ENCODE assay signal across 25 mouse cellular contexts in the genomic region with DNA sequence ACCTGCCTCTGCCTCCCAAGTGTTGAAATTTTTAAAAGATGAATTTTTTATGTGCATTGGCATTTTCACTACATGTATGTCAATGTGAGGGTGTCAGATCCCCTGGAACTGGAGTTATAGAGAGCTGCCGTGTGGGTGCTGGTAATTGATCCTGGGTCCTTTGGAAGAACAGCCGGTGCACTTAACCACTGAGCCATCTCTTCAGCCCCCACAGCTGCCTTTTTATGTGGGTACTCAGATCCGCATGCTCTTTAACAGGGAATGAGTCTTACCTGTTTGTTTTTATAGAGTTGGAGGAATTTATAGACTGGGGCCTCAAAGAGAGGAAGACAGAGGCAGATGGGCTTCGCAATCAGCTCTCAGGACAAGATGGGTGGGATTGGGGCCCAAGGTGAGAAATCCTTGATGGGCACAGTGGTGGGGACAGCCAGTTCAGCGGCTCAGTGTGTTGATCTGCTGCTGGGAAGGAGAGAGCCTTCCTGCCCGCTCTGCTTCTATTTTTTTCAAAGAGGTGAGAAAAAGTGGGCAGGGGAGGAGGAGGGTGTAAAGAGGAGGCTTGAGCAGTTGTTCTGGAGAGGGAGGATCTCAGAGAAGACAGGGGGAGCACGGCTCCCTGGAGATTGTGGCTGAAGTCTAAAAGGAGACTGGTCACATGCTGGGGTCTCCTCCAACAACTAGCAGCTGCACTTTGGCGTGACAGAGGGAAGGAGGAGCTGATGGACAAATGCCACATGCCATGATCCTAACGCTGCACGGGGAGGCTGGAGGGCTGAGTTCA. TPM values are rescaled to one million over a fixed set of nuclear protein-coding genes. Genes with fewer than 3 reads are reported as not detected.
DNase-seq lines count a peak whose midpoint lies in the region; ATAC-seq and TF ChIP-seq lines count a peak whose summit lies in the region.
"Had no signal": no experiment of that assay in that cellular context is flagged by ENCODE, and none has a peak within 500 bp of the region (broad histone marks: within the 10 kb centered on the region; RNA-seq: fewer than 3 reads in every experiment).

No protein-coding gene starts in this region.

- TF ChIP-seq CTCF in lung, postnatal 0 days (IDR thresholded peaks at IDR 0.05), result no peak

- ATAC-seq in frontal cortex, adult (ENCODE audit: low TSS enrichment), result peak; percentile 85
- no peak for ATAC-seq in hindbrain, embryonic 14.5 days (ENCODE audit: low FRiP score)
- peak; percentile 38 for ATAC-seq in lung, postnatal 0 days
- ATAC-seq: inflammation-experienced regulatory T-cells, adult 6 months; liver, postnatal 0 days had no signal

- WGBS in hindbrain, embryonic 10.5 days, result 64% methylated on average over 10 of the region's 10 CpGs
- 66% methylated on average over 10 of the region's 10 CpGs for WGBS in hindbrain, embryonic 14.5 days
- WGBS in lung, postnatal 0 days, result 32% methylated on average over 10 of the region's 10 CpGs

- H3K27me3 ChIP-seq in hindbrain, embryonic 10.5 days (ENCODE audit: insufficient read depth, poor library complexity, severe bottlenecking), result no peaks in the 10 kb centered on the region
- no peaks in the 10 kb centered on the region for H3K27me3 ChIP-seq in hindbrain, embryonic 14.5 days (ENCODE audit: control insufficient read depth, insufficient read depth, low read length)
- H3K27me3 ChIP-seq in lung, postnatal 0 days (replicated peaks; ENCODE audit: insufficient read depth, low read length), result no peaks in the 10 kb centered on the region
- H3K27me3 ChIP-seq: hindbrain, embryonic 12.5 days; megakaryocyte, embryonic 14.5 days had no signal

- no peak overlapping the region for H3K4me2 ChIP-seq in hindbrain, embryonic 14.5 days (replicated peaks)
- no peak overlapping the region for H3K4me2 ChIP-seq in lung, postnatal 0 days (replicated peaks; ENCODE audit: low read depth, low read length)
- H3K4me2 ChIP-seq: hindbrain, embryonic 12.5 days had no signal

- intact Hi-C loops in left cerebral cortex, postnatal 36 days (cut with DNase I), result loop anchor here (2.0 kb wide), 1 partner anchor 24 kb away; no protein-coding TSS in a partner anchor

- H3K4me1 ChIP-seq in hindbrain, embryonic 10.5 days (replicated peaks), result peaks cover 5% of the 10 kb centered on the region; the same call in 1 of the 2 replicates
- H3K4me1 ChIP-seq in hindbrain, embryonic 14.5 days (replicated peaks; ENCODE audit: control insufficient read depth, insufficient read depth, low read length), result no peaks in the 10 kb centered on the region
- H3K4me1 ChIP-seq in lung, postnatal 0 days (ENCODE audit: insufficient read depth, low read depth, low read length), result no peaks in the 10 kb centered on the region
- H3K4me1 ChIP-seq: hindbrain, embryonic 12.5 days had no signal

- H3K9me3 ChIP-seq in hindbrain, embryonic 10.5 days, result no peaks in the 10 kb centered on the region
- H3K9me3 ChIP-seq in hindbrain, embryonic 14.5 days (ENCODE audit: control insufficient read depth, low read length), result no peaks in the 10 kb centered on the region
- H3K9me3 ChIP-seq in lung, postnatal 0 days (ENCODE audit: low read length), result no peaks in the 10 kb centered on the region
- H3K9me3 ChIP-seq: G1E; hindbrain, embryonic 12.5 days; megakaryocyte, embryonic 14.5 days had no signal

- DNase-seq in frontal cortex, postnatal 10 days (ENCODE audit: low spot score in 2 of 2), result no peak
- no peak for DNase-seq in hindbrain, embryonic 10.5 days (ENCODE audit: low spot score)
- DNase-seq in hindbrain, embryonic 14.5 days (ENCODE audit: low spot score), result no peak
- DNase-seq in lung, postnatal 0 days (ENCODE audit: low spot score), result peak; percentile 39
- DNase-seq in lung, postnatal 25 days (ENCODE audit: low spot score), result no peak
- DNase-seq in left cerebral cortex, postnatal 36 days (ENCODE audit: low spot score in 2 of 2), result peak; percentile 53 to 72
- no peak for DNase-seq in T-cell, adult 2 months (ENCODE audit: low spot score)
- DNase-seq: adrenal gland, postnatal 25 days; cerebellum, adult 11-12 months; cerebellum, postnatal 36 days; heart, postnatal 10 days; kidney, adult 2 months; kidney, postnatal 10 days; layer of hippocampus, postnatal 36 days; liver, postnatal 0 days; midbrain, embryonic 14.5 days; thymus, postnatal 14 days had no signal

- H3K27ac ChIP-seq in hindbrain, embryonic 10.5 days, result 0 out of 2 replicates have a peak overlapping the region, but pooled peaks have one; percentile 45
- no peak overlapping the region for H3K27ac ChIP-seq in hindbrain, embryonic 14.5 days
- no peak overlapping the region for H3K27ac ChIP-seq in lung, postnatal 0 days (ENCODE audit: low read length)
- H3K27ac ChIP-seq: hindbrain, embryonic 12.5 days had no signal

- H3K36me3 ChIP-seq in hindbrain, embryonic 10.5 days, result peaks cover 16% of the 10 kb centered on the region
- peaks cover 19% of the 10 kb centered on the region for H3K36me3 ChIP-seq in hindbrain, embryonic 14.5 days (replicated peaks; ENCODE audit: control insufficient read depth, insufficient read depth)
- peaks cover 9% of the 10 kb centered on the region for H3K36me3 ChIP-seq in lung, postnatal 0 days (ENCODE audit: insufficient read depth, low read length)

- no peak for TF ChIP-seq EP300 in lung, postnatal 0 days (IDR thresholded peaks at IDR 0.05)

- no peak overlapping the region for H3K9ac ChIP-seq in hindbrain, embryonic 14.5 days
- H3K9ac ChIP-seq in lung, postnatal 0 days (replicated peaks; ENCODE audit: low read depth), result no peak overlapping the region
- H3K9ac ChIP-seq: hindbrain, embryonic 12.5 days; liver, postnatal 0 days had no signal

- no peak overlapping the region for H3K4me3 ChIP-seq in hindbrain, embryonic 10.5 days
- no peak overlapping the region for H3K4me3 ChIP-seq in hindbrain, embryonic 14.5 days (replicated peaks; ENCODE audit: low read length)
- H3K4me3 ChIP-seq in lung, postnatal 0 days (ENCODE audit: low read depth, low read length), result no peak overlapping the region
- H3K4me3 ChIP-seq: hindbrain, embryonic 12.5 days; megakaryocyte, embryonic 14.5 days had no signal

RNA-seq across cellular contexts. Expression of gene Cdiptos, which starts 9.0 kb away (rescaled TPM):
- 0.63 and 1.0 TPM in 2 replicates for polyA plus RNA-seq in hindbrain, embryonic 10.5 days (2016; fragmentation: Nextera tagmentation; extraction: Ambion mirVana)
- 0.98 and 1.0 TPM in 2 replicates for polyA plus RNA-seq in hindbrain, embryonic 14.5 days (2014; fragmentation: Nextera tagmentation; extraction: Ambion mirVana)
- polyA plus RNA-seq in lung, postnatal 0 days (2015; fragmentation: Nextera tagmentation; extraction: Ambion mirVana), result 3.0 and 3.3 TPM in 2 replicates
- not detected for total RNA-seq in left cerebral cortex, postnatal 36 days (2021)
- total RNA-seq: layer of hippocampus, adult 18-20 months had no signal

RNA-seq across cellular contexts. Expression of gene Cdipt, which starts 9.1 kb away (rescaled TPM):
- 92.5 and 103 TPM in 2 replicates for polyA plus RNA-seq in hindbrain, embryonic 10.5 days (2016; fragmentation: Nextera tagmentation; extraction: Ambion mirVana)
- polyA plus RNA-seq in hindbrain, embryonic 14.5 days (2014; fragmentation: Nextera tagmentation; extraction: Ambion mirVana), result 110 and 118 TPM in 2 replicates
- 164 and 173 TPM in 2 replicates for polyA plus RNA-seq in lung, postnatal 0 days (2015; fragmentation: Nextera tagmentation; extraction: Ambion mirVana)
- 100 to 1,000 TPM; 182 to 199 TPM for total RNA-seq in left cerebral cortex, postnatal 36 days (2021)

RNA-seq across cellular contexts. Expression of gene Mvp, which starts 29.6 kb away (rescaled TPM):
- 5.0 and 6.1 TPM in 2 replicates for polyA plus RNA-seq in hindbrain, embryonic 10.5 days (2016; fragmentation: Nextera tagmentation; extraction: Ambion mirVana)
- 3.4 and 4.0 TPM in 2 replicates for polyA plus RNA-seq in hindbrain, embryonic 14.5 days (2014; fragmentation: Nextera tagmentation; extraction: Ambion mirVana)
- 44.6 and 50.3 TPM in 2 replicates for polyA plus RNA-seq in lung, postnatal 0 days (2015; fragmentation: Nextera tagmentation; extraction: Ambion mirVana)
- total RNA-seq in left cerebral cortex, postnatal 36 days (2021), result 1 to 10 TPM; 6.8 to 8.6 TPM

RNA-seq across cellular contexts. Expression of gene Pagr1b, which starts 31.4 kb away (rescaled TPM):
- 0.25 and 0.55 TPM in 2 replicates for polyA plus RNA-seq in hindbrain, embryonic 10.5 days (2016; fragmentation: Nextera tagmentation; extraction: Ambion mirVana)
- polyA plus RNA-seq in hindbrain, embryonic 14.5 days (2014; fragmentation: Nextera tagmentation; extraction: Ambion mirVana), result 0.70 TPM in 1 of 2 replicates, not detected in the other
- 1.00 and 1.1 TPM in 2 replicates for polyA plus RNA-seq in lung, postnatal 0 days (2015; fragmentation: Nextera tagmentation; extraction: Ambion mirVana)
- total RNA-seq in left cerebral cortex, postnatal 36 days (2021), result under 1 TPM in 1 of 2 experiments, not detected in 1; 0.99 TPM
- total RNA-seq: G1E; heart, postnatal 10 days; layer of hippocampus, adult 18-20 months had no signal
- polyA plus RNA-seq: forebrain, embryonic 11.5 days; inflammation-experienced regulatory T-cells, adult 6 months; midbrain, embryonic 14.5 days; neural tube, embryonic 14.5 days had no signal

RNA-seq across cellular contexts. Expression of gene Pagr1a, which starts 32.3 kb away (rescaled TPM):
- 84.3 and 130 TPM in 2 replicates for polyA plus RNA-seq in hindbrain, embryonic 10.5 days (2016; fragmentation: Nextera tagmentation; extraction: Ambion mirVana)
- 31.5 and 38.6 TPM in 2 replicates for polyA plus RNA-seq in hindbrain, embryonic 14.5 days (2014; fragmentation: Nextera tagmentation; extraction: Ambion mirVana)
- 20.7 and 28.3 TPM in 2 replicates for polyA plus RNA-seq in lung, postnatal 0 days (2015; fragmentation: Nextera tagmentation; extraction: Ambion mirVana)
- total RNA-seq in left cerebral cortex, postnatal 36 days (2021), result 10 to 100 TPM; 25.4 to 28.8 TPM

Comparison
In these comparisons a context has a peak if more than half of its experiments do, and no peak if none do; other contexts are left out.
1. DNase-seq: peak in lung, postnatal 0 days (single experiment) and left cerebral cortex, postnatal 36 days (2 of 2); none in frontal cortex, postnatal 10 days (0 of 2), hindbrain, embryonic 10.5 days (single experiment), hindbrain, embryonic 14.5 days (single experiment), lung, postnatal 25 days (single experiment) and T-cell, adult 2 months (single experiment).